Mouse (Mus musculus) ovary, adult 18-20 months (tissue): ENCODE data around the gene Gpr26.

Experiments used
- DNase-seq: peaks from one replicate; pipeline ENCODE4 v3.0.0; 2022; ENCODE audit warnings: low spot score, mixed read lengths

The Gpr26 gene

DNA sequence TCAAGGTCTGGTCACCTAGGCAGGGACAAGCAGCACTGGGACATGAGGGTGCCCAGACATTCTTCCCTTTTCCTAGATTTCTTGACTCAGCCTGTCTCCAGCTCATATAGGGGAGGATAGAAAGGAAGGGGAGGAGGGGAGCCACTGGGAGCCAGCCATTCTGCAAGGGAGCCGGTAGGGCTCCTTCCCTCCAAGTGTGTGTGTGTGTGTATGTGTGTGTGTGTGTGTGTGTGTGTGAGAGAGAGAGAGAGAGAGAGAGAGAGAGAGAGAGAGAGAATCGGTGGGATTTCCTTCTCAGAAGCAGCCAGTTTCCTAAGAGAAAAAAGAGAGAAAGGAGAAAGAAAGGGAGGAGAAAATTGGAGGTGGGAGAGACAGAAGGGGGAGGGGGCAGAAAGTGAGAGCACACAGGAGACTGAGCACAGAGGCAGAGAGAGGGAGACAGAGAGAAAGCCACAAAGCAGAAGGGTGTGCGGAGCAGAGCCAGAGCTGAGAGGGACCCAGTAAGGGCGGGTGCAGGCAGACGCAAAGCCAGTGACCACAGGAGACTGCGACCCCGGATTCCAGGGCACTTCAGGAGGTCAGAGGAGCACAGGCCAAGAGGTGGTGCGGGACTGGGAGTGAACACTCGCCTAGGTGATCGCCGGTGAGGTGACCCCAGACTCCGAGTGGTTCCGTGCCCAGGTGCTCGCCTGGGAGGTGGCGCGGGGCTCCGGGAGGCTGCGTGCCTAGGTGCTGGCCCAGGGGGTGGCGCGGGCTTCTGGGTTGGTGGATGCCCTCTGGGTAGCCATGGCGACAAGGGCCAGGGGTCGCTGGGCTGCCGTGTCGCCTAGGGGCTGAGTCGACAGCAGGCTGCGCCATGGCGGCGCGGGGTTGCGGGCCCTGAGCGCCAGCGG is at the start of gene Gpr26:
TSS of gene Gpr26 (plus strand) at position 438 of the 893 bp plus-strand sequence.
- DNase-seq: no peak

DNA sequence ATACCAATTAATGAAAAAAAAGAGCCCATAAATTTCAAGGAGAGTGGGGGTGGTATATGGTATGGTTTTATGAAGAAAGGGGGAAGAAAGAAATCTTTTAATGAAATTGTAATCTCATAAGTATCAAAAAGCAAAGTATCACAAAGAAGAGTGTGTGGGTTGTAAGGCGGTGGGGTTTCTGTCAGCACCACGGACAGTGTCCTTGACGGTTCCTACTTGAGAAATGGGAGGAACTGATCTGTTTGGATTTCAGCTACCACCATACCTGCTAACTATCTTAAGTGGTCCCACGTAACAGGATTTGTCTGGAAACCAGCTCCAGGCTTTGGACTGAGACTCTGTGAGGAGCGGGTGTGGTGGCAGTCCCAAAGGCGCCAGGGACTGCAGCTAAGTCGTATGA is 48.9 kb upstream of the Gpr26 start:
- DNase-seq: no peak

DNA sequence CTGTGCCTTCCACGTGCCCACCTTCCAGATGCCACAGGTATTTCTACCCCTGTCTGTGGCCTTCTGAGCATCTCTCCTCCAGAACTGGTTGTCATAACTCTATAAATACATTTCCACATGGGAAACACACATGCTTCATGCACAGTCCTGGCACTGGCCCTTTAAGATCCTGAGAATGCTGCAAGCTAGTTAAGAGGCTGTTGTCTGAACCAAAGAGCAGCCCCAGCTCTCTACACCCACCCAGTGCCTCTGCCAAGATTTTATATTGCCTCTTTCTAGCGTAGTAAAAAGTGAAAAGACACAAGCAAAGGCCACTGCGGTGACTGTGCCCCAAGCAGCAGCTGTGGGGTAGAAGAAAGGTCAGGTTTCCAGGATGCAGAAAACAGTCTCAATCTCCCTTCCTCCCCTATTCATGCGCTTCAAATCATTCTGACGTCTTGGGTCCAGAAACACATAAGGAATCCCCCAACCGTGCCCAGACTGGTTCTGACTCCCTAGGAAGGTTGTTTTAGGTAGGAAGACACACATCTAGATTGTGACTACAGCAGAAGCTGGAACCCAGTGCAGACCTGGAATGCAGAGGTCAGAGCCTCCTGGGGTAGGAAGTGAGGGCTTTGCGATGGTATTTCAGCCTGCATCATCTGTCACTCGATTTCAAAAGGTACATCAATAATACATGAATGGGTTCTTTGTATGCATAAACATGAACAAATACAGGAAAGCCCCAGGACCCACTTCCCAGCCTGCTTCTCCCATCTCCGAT is 38.8 kb upstream of the Gpr26 start:
- DNase-seq: no peak

DNA sequence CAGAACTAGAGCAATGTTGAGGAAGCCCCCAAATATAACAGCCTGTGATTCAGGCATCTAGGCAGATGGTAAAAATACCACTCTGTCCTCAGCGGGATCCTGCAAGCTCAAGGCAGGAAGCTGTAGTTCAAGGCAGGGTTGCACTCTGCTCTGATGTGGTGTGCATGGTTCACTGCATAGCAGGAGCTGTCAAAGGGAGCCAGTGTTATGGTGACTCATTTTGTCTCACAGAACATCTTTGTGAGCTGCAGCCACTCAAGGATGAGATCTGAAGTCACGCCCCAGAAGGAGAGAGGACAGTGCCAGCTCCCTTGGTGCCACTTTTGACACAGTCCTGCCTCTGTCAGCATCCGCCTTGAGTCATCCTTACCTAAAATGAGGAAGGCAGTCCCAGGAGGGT is 28.6 kb upstream of the Gpr26 start:
- no peak for DNase-seq

DNA sequence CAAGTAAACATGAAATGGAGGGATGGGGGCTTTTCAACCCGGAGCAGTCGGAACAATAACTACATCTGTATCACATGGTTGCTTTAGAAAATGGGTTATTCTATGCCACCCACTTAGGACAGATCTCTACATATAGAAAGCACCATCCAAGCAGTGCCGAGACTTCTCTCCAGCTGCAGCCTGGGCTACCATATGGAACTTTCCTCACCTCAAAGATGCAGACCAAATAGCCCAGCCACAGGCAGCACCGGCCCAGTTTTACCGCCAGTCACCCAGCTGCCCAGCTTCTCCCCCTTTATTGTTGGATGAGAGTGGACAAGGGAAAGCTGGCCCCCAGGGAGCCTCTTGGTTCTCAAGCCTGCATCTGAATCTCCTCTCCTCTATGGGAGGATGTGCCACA is 15.1 kb upstream of the Gpr26 start:
- no peak for DNase-seq

DNA sequence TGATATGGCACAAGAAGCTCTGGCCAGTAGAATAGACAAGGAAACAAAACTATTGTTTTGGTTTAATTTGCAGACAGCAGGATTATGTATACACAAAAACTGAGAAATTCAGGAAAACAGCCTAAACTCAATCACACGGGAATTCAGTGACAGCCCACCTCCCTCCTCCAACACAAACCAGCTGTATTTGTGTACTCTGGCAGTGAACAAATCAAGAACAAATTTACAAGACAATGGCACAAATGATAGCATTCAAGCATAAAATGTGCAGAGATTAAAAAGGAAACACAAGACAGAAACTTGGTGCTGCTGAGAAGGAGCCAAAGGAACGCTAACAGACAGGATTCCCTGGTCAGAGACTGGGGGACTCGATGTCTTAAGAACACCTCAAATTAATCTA is 12.9 kb upstream of the Gpr26 start:
- DNase-seq: no peak

DNA sequence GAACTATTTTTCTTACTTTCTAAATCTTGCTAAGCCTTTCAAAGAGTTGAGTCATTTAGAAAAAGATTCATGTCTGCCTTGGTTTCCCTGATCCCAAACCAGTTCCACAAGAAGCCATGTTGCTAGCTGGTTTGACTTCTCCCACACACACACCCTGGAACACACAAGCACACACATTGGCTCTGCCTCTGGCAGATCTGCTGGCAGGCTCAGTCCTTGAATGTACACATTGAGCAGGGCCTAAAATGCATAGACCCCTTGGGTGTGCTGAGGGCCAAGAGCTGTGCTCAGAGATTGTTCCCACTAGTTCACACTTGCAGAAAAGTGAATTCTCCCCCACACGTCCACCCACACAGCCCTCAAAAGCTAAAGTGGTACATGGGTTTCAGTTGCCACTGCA is 7.6 kb upstream of the Gpr26 start:
- DNase-seq: no peak

DNA sequence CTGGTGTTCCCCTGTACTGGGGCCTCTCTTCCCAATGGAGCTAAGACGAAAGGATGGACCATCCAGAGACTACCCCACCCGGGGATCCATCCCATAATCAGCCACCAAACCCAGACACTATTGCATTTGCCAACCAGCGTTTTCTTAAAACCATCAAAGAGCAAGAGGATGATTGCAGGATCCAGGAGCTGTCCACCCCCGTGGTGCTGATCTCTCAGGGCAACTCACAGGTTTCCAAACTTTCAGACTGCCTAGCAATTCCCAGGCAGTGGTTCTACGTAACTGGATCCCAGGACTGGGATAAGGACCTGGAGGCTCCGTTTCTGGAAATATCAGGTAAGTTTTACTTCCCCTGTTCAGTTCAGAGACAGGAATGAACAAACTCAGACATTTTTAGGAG is 5.7 kb upstream of the Gpr26 start:
- no peak for DNase-seq

DNA sequence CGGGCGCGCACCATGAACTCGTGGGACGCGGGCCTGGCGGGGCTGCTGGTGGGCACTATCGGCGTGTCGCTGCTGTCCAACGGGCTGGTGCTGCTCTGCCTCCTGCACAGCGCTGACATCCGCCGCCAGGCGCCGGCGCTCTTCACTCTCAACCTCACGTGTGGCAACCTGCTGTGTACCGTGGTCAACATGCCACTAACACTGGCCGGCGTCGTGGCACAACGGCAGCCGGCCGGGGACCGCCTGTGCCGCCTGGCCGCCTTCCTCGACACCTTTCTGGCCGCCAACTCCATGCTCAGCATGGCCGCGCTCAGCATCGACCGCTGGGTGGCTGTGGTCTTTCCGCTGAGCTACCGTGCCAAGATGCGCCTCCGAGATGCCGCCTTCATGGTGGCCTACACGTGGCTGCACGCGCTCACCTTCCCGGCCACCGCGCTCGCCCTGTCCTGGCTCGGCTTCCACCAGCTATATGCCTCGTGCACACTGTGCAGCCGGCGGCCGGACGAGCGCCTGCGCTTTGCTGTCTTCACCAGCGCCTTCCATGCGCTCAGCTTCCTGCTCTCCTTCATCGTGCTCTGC is 745 bp downstream of the Gpr26 start:
- no peak for DNase-seq

DNA sequence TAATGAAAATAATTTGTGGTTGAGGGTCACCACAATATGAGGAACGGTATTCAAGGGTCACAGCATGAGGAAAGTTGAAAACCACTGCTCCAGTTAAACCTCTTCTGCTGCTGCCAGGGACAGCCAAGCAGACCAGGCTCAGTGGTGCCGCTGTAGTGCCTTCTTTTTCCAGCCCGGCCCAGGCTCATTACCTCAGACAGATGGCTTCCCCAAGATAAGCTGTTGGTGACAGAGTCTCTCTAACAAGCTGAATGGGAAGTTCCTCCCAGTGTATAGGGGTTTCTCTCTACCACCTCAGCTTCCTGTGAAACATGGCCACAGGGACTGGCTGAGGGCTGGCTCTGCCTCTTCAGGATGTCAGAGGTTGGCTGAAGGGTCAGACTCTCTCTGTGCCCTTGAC is 4.0 kb downstream of the Gpr26 start:
- no peak for DNase-seq

DNA sequence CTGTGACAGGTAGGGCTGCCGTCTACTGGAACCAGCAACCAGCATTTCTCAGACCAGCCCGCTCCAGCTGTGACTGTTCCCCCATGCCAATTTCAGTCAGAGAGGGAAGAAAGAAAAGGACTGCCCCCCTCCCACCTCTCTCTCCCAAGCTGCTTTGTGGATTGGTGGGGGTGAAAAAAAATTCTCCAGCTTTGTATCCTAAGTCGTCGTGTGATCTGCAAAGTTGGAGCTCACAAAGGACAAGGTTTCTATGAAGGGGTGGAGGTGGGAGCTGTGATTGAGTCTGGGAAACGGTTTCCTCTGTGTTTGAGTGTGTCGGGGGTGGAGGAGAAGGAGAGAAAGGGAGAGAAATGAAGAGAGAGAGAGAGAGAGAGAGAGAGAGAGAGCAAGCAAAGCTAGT is 9.6 kb downstream of the Gpr26 start:
- DNase-seq: no peak

DNA sequence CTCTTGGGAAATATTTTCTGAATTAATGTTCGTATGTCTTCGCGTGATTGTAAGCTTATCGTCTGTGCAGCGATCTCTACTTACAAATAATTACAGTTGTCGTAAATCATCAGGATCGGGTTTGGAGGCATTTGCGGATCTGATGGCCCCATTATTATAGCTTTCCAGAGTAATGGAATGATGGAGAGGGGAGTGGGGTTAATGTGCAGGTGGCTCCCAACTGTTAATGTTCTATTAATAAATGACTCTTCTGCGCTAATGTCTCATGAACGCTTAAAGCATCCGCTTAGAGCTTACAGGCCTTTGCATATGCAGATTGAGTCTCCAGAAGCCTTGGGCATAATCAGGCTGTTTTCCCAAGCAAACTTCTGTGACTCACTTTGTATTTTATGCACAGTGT is 12.3 kb downstream of the Gpr26 start:
- DNase-seq: no peak

DNA sequence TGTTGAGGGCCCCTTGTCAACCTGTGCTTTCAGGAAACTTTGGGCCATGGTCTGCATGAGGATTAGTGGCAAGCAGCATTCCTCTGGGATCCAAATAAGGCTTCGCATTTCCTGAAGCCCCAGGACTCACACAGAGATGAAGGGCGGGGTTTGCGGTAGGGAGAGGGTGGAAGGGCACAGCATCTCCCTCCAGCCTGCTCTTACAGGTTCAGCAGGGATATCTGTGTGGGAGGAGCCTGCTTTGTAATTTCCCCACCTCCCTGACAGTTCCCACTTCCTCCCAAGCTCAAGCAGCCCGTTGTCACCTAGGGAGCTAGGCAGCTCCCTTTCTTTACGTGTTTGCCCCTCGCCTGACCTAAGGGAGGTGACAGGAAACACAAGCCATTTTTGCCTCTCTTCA is 22.8 kb downstream of the Gpr26 start:
- no peak for DNase-seq

DNA sequence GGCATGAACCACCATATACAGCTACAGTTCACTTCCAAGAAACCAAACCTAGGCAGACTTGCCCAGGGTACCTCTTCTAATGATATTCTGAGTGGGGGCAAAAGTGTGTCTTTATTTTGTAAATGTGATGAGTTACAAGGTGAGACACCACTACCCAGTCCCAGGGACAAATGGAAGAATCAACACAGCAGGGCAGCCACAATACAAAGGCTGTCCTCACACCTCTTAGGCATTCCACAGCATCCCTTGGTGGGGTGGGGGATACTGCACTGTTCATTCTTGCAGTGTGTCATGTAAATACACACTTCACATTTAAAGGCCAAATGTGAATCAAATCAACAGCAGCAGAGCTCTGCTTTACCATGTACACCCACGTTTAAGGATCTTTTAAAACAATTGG is 26.0 kb downstream of the Gpr26 start:
- no peak for DNase-seq

DNA sequence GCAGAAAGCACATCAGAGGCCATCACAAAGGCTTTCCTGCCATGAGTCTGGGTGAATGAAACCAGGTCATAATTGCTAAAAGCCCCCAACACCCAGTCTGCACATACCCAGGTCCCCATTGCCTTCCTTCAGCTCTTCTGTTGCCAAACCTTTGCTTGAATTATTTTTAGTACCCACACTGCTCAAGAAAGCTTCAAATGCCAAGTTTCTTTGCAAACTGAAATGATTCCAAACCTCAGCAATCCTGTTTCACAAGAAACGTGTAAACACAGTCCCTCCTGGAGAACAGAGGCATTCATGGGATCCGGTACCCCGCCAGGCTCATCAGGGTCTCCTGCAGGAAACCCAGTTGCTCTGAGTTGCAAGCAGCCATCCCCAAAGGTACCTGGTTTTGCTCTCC is 26.6 kb downstream of the Gpr26 start:
- DNase-seq: no peak

DNA sequence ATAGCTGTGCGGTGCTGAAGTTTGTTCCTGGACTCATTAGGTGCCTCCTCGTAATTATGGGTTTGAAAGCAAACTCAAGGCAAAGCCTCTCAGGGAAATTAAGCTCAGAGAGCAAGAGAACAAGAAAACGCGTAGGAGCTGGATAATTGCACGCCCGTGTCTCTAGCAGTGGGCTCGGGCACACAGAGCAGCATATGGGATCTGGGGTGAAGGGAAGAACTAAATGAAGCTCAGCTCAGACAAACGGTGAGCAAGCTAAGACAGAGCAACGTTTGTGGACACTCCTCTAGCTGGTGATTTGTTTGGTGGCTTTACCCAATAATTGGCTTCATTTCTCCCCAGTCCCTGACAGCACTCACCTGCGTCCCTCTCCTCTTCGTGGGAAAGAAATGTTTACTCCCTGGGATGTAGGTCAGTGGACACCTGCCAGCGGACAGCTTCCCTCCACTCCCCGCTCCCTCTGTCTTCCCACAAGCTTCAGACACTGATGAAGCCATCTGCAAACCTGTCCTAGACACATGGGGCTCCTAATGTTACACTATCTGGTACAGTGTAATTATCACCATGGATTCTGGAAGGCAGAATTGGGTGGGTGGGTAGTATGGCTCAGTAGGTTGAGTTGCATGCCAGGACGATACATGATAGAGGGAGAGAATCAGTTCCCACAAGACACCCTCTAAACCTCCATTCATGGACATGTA is 39.9 kb downstream of the Gpr26 start:
- no peak for DNase-seq

DNA sequence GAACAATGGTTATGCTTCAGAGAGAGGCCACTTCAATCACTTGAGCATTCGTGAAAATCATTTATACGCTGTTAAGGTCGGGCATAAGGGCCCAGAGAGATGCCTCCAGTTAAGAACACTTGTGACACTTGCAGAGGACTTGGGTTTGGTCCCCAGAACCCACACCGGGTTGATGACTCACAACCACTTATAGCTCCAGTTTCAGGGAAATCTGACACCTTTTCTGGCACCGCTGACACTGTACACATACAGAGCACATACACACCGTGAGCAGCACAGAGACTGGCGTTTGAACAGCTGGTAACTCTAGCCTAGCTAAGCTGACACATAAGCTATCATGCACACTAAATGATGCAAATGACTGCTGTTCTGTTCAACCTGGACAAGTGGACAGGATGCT is 42.7 kb downstream of the Gpr26 start:
- no peak for DNase-seq

DNA sequence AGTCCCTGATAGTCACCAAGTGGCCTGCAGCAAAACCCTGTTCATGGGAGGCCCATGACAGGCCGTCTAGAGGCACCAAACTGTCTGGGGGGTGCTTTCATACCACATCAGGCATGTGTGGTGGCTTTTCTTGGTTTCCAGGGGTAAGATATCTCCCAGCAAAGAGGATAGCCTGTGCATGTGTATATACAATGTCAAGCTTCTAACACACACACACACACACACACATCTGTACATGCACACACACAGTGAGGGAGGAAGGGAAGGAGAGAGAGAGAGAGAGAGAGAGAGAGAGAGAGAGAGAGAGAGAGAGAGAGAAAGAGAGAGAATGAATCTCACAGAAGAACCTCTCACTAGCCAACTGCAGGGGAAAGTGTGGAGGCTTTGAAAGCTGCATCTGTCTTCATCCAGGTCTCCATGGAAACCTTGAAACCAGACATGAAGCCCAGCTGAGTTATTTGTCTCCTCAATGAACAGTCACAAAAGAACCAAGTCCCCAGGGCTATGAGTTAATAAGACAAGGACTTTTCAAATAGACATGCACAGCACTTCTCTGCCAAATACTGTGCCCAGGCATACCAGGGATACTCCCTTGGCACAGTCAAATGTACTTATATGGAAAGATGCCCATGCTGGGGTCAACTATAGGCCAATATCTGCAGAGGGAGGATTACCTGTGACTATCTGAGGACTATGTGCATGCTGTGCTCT is 46.9 kb downstream of the Gpr26 start:
- DNase-seq: no peak

DNA sequence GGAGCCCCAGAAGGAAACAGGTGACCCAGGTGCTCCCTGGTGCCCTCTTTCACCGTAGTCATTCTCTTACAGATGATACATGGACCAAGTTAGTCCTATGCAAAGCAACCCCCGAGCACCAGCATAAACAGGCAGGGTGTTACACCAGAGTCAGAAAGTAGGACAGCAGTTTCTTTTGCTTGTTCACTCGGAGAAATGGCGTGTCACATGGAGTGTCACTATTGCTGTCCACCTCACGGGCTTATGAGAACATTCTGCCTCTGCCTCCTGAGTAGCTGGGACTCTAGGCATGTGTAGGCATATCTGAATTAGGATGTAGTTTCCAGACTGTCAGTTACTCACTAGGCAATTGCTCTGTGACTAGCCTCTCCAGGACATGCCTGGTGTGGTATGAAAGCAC is 47.7 kb downstream of the Gpr26 start:
- no peak for DNase-seq

DNA sequence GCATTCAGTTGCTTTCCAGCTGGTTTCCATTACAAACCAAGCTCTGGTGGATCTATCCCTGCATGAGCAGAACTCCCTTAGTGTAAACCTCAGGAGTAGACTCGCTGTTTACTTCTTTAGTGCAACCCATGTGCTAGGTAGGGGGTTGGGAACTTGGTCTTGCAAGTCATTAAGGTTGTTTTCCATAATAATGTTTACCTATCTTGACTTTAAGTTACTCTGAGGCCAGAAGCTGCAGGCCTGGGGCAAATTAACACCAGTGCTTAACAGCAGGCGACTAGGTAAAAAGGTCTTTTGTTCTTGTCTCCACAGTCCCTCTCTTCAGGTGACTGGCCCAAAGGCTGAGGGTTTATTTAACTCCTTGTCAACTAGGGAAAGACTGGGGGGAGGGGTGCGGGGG is 48.9 kb downstream of the Gpr26 start:
- DNase-seq: no peak

DNA sequence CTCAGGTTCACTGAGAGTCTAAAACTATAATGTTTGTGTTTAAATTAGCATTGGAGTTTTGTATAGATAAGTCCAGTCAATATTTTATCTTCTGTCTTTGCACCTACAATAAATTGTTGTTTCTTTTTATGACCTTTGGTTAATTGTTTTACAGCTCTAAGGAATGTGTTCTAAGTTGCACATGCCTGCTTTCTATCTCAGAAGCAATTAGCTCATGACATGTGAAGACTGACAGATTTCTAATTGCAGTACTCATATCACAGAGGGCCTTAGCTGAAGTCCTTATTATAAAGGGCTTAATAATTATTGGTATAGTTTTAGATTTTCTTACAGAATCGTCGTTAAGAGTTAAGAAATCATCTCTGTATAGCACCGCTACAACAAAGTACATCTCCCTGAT is 49.7 kb downstream of the Gpr26 start:
- DNase-seq: no peak

DNA sequence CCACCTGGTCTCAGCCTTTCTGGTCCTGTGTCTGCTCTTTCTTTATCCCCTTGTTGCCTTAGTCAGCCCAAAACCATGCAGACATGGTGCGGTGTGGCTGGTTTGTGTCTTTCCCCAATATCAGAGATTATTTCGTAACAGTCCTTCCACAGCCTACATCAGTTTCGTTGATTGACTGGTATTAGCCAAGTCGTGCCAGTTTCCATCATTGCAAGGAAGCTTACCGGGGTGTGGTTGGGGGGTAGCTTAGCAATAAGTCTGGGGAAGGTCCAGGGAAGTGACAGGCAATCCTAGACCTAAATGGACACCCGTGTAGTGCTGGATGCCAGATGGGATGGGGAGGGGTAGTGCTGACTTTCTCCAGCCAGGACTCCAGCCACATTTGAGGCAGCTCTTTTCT is 59.3 kb downstream of the Gpr26 start:
- DNase-seq: no peak
